Comparison of ENCODE assay signal across 8 mouse cellular contexts in the genomic region with DNA sequence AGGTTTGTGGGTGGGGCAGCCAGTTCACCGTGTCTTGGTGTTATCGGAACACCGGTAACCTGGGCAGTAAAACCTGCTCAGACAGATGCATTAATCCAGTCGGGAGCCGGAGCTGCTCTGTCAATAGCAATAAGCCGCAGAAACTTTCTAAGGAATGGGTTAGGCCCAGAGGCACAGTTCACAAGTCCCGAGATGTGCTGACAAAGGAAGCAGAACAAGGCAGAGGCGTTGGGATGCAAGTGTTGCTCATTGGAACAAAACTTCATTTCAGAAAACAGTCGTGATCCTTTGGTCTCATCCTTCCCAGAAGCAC. TPM values are rescaled to one million over a fixed set of nuclear protein-coding genes. Genes with fewer than 3 reads are reported as not detected.
DNase-seq lines count a peak whose midpoint lies in the region; ATAC-seq and TF ChIP-seq lines count a peak whose summit lies in the region.

No protein-coding gene starts in this region.

- TF ChIP-seq EP300 in heart, adult 2 months (IDR thresholded peaks at IDR 0.05; ENCODE audit: insufficient read depth, low read depth, low read length), result no peak
- TF ChIP-seq EP300 in CH12.LX (IDR thresholded peaks at IDR 0.05; ENCODE audit: low read length), result no peak
- TF ChIP-seq EP300 in liver, embryonic 14.5 days (IDR thresholded peaks at IDR 0.05; ENCODE audit: low read depth), result no peak

- peak overlapping the region; percentile 80 for H3K27ac ChIP-seq in heart, adult 2 months
- no peak overlapping the region for H3K27ac ChIP-seq in CH12.LX (ENCODE audit: insufficient read depth, low read depth)
- no peak overlapping the region for H3K27ac ChIP-seq in forebrain, embryonic 13.5 days
- no peak overlapping the region for H3K27ac ChIP-seq in liver, embryonic 14.5 days

- H3K9me3 ChIP-seq in CH12.LX (replicated peaks; ENCODE audit: low read length), result no peaks in the 10 kb centered on the region
- H3K9me3 ChIP-seq in forebrain, embryonic 13.5 days (replicated peaks), result no peaks in the 10 kb centered on the region
- H3K9me3 ChIP-seq in liver, embryonic 14.5 days (ENCODE audit: control insufficient read depth, low read length), result no peaks in the 10 kb centered on the region

- no peak for TF ChIP-seq CTCF in heart, adult 2 months (IDR thresholded peaks at IDR 0.05)
- no peak for TF ChIP-seq CTCF in CH12.LX (conservative IDR thresholded peaks at IDR 0.05 in 1 of 2, IDR thresholded peaks at IDR 0.05 in 1 of 2; ENCODE audit: low read depth in 2 of 2, low read length in 2 of 2)
- TF ChIP-seq CTCF in liver, embryonic 14.5 days (IDR thresholded peaks at IDR 0.05; ENCODE audit: low read depth), result no peak

- no peaks in the 10 kb centered on the region for H3K27me3 ChIP-seq in heart, adult 2 months (ENCODE audit: control insufficient read depth, insufficient read depth, low read length)
- H3K27me3 ChIP-seq in CH12.LX (replicated peaks), result peaks cover 20% of the 10 kb centered on the region
- peaks cover 32% of the 10 kb centered on the region for H3K27me3 ChIP-seq in forebrain, embryonic 13.5 days
- peaks cover 32% of the 10 kb centered on the region for H3K27me3 ChIP-seq in liver, embryonic 14.5 days (ENCODE audit: control insufficient read depth, insufficient read depth, low read length)

- H3K9ac ChIP-seq in heart, adult 2 months (ENCODE audit: low read depth, low read length), result peak overlapping the region; percentile 85
- peak overlapping the region; percentile 63 for H3K9ac ChIP-seq in CH12.LX (ENCODE audit: insufficient read depth, low read depth)
- peak overlapping the region; percentile 75 for H3K9ac ChIP-seq in forebrain, embryonic 13.5 days
- H3K9ac ChIP-seq in liver, embryonic 14.5 days (replicated peaks), result peak overlapping the region; percentile 2; the same call in 1 of the 2 replicates

- no peak for DNase-seq in heart, adult 2 months
- DNase-seq in heart, postnatal 36 days, result no peak
- DNase-seq in CH12.LX (ENCODE audit: extremely low read depth), result peak; percentile 15
- no peak for DNase-seq in liver, embryonic 14.5 days (ENCODE audit: low read depth in 3 of 3, low spot score in 3 of 3)
- DNase-seq in gastrocnemius, postnatal 10 days, result no peak
- DNase-seq in yolk sac, embryonic 10.5 days (ENCODE audit: low spot score), result no peak
- no peak for DNase-seq in cerebellum, adult 11-12 months

- peak; percentile 31 for ATAC-seq in forebrain, embryonic 13.5 days
- ATAC-seq in liver, embryonic 14.5 days (ENCODE audit: insufficient read depth), result no peak

- H3K79me2 ChIP-seq in heart, adult 2 months (replicated peaks; ENCODE audit: control insufficient read depth, insufficient read depth, low read length), result no peaks in the 10 kb centered on the region
- H3K79me2 ChIP-seq in CH12.LX (replicated peaks; ENCODE audit: control insufficient read depth, extremely low read depth, insufficient read depth, poor library complexity, severe bottlenecking), result no peaks in the 10 kb centered on the region

- in situ Hi-C loops in CH12.LX (cut with MboI; ENCODE audit: low pct_ligation_motif_present, low pct_unique_long_range_greater_than_20kb, low sequenced_read_pairs), result loop anchor here (25.0 kb wide), 1 partner anchor 272 kb away; a partner anchor contains a TSS

- no peak for TF ChIP-seq POLR2A in heart, adult 2 months (IDR thresholded peaks at IDR 0.05; ENCODE audit: insufficient read depth, low read depth, low read length)
- no peak for TF ChIP-seq POLR2A in CH12.LX (IDR thresholded peaks at IDR 0.05; ENCODE audit: low read depth, low read length)

- H3K4me2 ChIP-seq in CH12.LX (ENCODE audit: insufficient read depth, low read depth, poor library complexity, severe bottlenecking), result peak overlapping the region; percentile 35
- peak overlapping the region; percentile 95 for H3K4me2 ChIP-seq in forebrain, embryonic 13.5 days
- peak overlapping the region; percentile 62 for H3K4me2 ChIP-seq in liver, embryonic 14.5 days (ENCODE audit: low read depth)

- no peaks in the 10 kb centered on the region for H3K4me1 ChIP-seq in heart, adult 2 months (ENCODE audit: control insufficient read depth, insufficient read depth, low read length)
- H3K4me1 ChIP-seq in CH12.LX (ENCODE audit: control insufficient read depth in 1 of 2, insufficient read depth in 2 of 2), result peaks cover 5 to 23% of the 10 kb centered on the region in 2 experiments
- peaks cover 19% of the 10 kb centered on the region for H3K4me1 ChIP-seq in forebrain, embryonic 13.5 days
- peaks cover 0 to 6% of the 10 kb centered on the region in 2 experiments; a peak in 2 of 4 replicates for H3K4me1 ChIP-seq in liver, embryonic 14.5 days (replicated peaks; ENCODE audit: control insufficient read depth in 2 of 2, insufficient read depth in 2 of 2, low read length in 1 of 2)

- intact Hi-C loops in heart, adult 2 months (cut with DNase I), result loop anchor here (2.0 to 5.0 kb wide), 2 partner anchors 131 to 313 kb away; a partner anchor contains a TSS
- intact Hi-C loops in heart, postnatal 36 days (cut with DNase I), result loop anchor here (1.0 to 5.0 kb wide), 2 partner anchors 130 to 203 kb away; no protein-coding TSS in a partner anchor

- TF ChIP-seq RAD21 in CH12.LX (IDR thresholded peaks at IDR 0.05; ENCODE audit: low read depth, low read length), result no peak; the same call in 1 of the 2 replicates

- H3K36me3 ChIP-seq in heart, adult 2 months (ENCODE audit: control insufficient read depth, insufficient read depth, low read length), result no peaks in the 10 kb centered on the region
- no peaks in the 10 kb centered on the region for H3K36me3 ChIP-seq in CH12.LX (replicated peaks in 1 of 2; ENCODE audit: control insufficient read depth in 1 of 2, insufficient read depth in 1 of 2, low read length in 1 of 2)
- H3K36me3 ChIP-seq in forebrain, embryonic 13.5 days (ENCODE audit: poor library complexity, severe bottlenecking), result no peaks in the 10 kb centered on the region
- no peaks in the 10 kb centered on the region for H3K36me3 ChIP-seq in liver, embryonic 14.5 days (replicated peaks; ENCODE audit: control insufficient read depth, insufficient read depth, low read depth)

- H3K4me3 ChIP-seq in heart, adult 2 months, result peak overlapping the region; percentile 83
- peak overlapping the region; percentile 40 to 74 (median 60) for H3K4me3 ChIP-seq in CH12.LX (replicated peaks in 1 of 3; ENCODE audit: low read depth in 2 of 3, low read length in 2 of 3, poor library complexity in 1 of 3)
- H3K4me3 ChIP-seq in forebrain, embryonic 13.5 days, result peak overlapping the region; percentile 61
- peak overlapping the region; percentile 46 for H3K4me3 ChIP-seq in liver, embryonic 14.5 days (ENCODE audit: insufficient read depth in 1 of 2, low read depth in 2 of 2, low read length in 2 of 2)

- WGBS in heart, adult 2 months, result 3% methylated on average over 9 of the region's 9 CpGs
- WGBS in forebrain, embryonic 13.5 days, result 3% methylated on average over 9 of the region's 9 CpGs
- WGBS in liver, embryonic 14.5 days (ENCODE audit: insufficient replicate concordance), result 9% methylated on average over 9 of the region's 9 CpGs

- dilution Hi-C loops in CH12.LX (cut with MboI; ENCODE audit: extremely low pct_ligation_motif_present, extremely low pct_unique_long_range_greater_than_20kb, low sequenced_read_pairs), result no loop called here

TF ChIP-seq in CH12.LX, 34 proteins besides CTCF, POLR2A, EP300 and RAD21:
- TF ChIP-seq RCOR1 (conservative IDR thresholded peaks at IDR 0.05; ENCODE audit: low read depth, low read length), result no peak
- no peak for TF ChIP-seq MYC (IDR thresholded peaks at IDR 0.05; ENCODE audit: low read depth, low read length)
- TF ChIP-seq NELFE (IDR thresholded peaks at IDR 0.05; ENCODE audit: low read depth, low read length), result no peak
- no peak for TF ChIP-seq USF1 (IDR thresholded peaks at IDR 0.05; ENCODE audit: low read depth, low read length)
- no peak for TF ChIP-seq TCF12 (IDR thresholded peaks at IDR 0.05; ENCODE audit: low read depth, low read length)
- no peak for TF ChIP-seq ZMIZ1 (IDR thresholded peaks at IDR 0.05; ENCODE audit: low read depth, low read length)
TF ChIP-seq in CH12.LX: peak in this region for 0.

RNA-seq across cellular contexts. Expression of a gene that starts 6.5 kb away (rescaled TPM):
- total RNA-seq in heart, adult 2 months (2021), result 1 to 10 TPM; 2.1 to 2.2 TPM
- 0.84 and 1.8 TPM in 2 replicates for polyA plus RNA-seq in heart, adult 2 months (2012; rRNA removed)
- total RNA-seq in heart, postnatal 36 days (2021), result 1 to 10 TPM; 2.3 to 2.4 TPM
- total RNA-seq in CH12.LX (2012; rRNA removed) (0.92 and 1.4 TPM in 2 replicates), CH12.LX (2014; rRNA removed) (0.47 and 0.78 TPM in 2 replicates)
- 0.17 and 0.26 TPM in 2 replicates for polyA plus RNA-seq in CH12.LX (2012; ENCODE audit: insufficient read length, low read depth)
- polyA plus RNA-seq in forebrain, embryonic 13.5 days (2015; fragmentation: Nextera tagmentation; extraction: Ambion mirVana), result 5.7 and 7.0 TPM in 2 replicates
- polyA plus RNA-seq in liver, embryonic 14.5 days (2012; rRNA removed), result 0.36 and 0.48 TPM in 2 replicates
- 0.96 and 1.0 TPM in 2 replicates for polyA plus RNA-seq in liver, embryonic 14.5 days (2014; fragmentation: Nextera tagmentation; extraction: Ambion mirVana)
- 1 to 10 TPM in 1 of 2 experiments, under 1 TPM in 1; 0.84 to 1.1 TPM for total RNA-seq in gastrocnemius, postnatal 10 days (2021)

Comparison
In these comparisons a context has a peak if more than half of its experiments do, and no peak if none do; other contexts are left out.
1. H3K9ac ChIP-seq: peak in every context shown above with its lines; median percentile 85 in heart, adult 2 months; 75 in forebrain, embryonic 13.5 days; 63 in CH12.LX; 2 in liver, embryonic 14.5 days.
2. H3K4me2 ChIP-seq: peak in every context shown above with its lines; median percentile 95 in forebrain, embryonic 13.5 days; 62 in liver, embryonic 14.5 days; 35 in CH12.LX.